Mouse (Mus musculus) forebrain, embryonic 15.5 days (tissue): ENCODE measurements around the gene Oxgr1. TPM values are rescaled to one million over a fixed set of nuclear protein-coding genes. Genes with fewer than 3 reads are reported as not detected.
"Not testable (repeated sequence)": the region's sequence is repeated elsewhere in the genome, so short reads cannot be mapped to it uniquely, and the experiment has no call there.

Experiments used
- ATAC-seq: fragments of 200-750 bp; cut with Nextera tagmentation; replicated peaks from 2 replicates; pipeline ENCODE4 v1.8.0; 2017; ENCODE audit warnings: mild to moderate bottlenecking, moderate TSS enrichment, moderate library complexity
- H3K27ac ChIP-seq: fragments of 300-500 bp; sonication (generic); replicated peaks from 2 replicates; pipeline ENCODE4 v1.5.1; 2015; ENCODE audit warnings: mild to moderate bottlenecking, inconsistent platforms
- H3K27me3 ChIP-seq: fragments of 300-500 bp; sonication (generic); 2 replicates; pipeline ENCODE4 v1.6.1; 2015; ENCODE audit warnings: inconsistent platforms
- H3K36me3 ChIP-seq: fragments of 300-500 bp; sonication (generic); 2 replicates; pipeline ENCODE4 v1.6.1; 2015; ENCODE audit warnings: mild to moderate bottlenecking, inconsistent platforms
- H3K4me1 ChIP-seq: fragments of 300-500 bp; sonication (generic); 2 replicates; pipeline ENCODE4 v1.6.1; 2015; ENCODE audit warnings: inconsistent platforms
- H3K4me2 ChIP-seq: fragments of 300-500 bp; sonication (generic); replicated peaks from 2 replicates; pipeline ENCODE4 v1.6.1; 2015; ENCODE audit warnings: mild to moderate bottlenecking, inconsistent platforms
- H3K4me3 ChIP-seq: fragments of 300-500 bp; sonication (generic); 2 replicates; pipeline ENCODE4 v1.5.1; 2015; ENCODE audit warnings: mild to moderate bottlenecking, inconsistent platforms
- H3K9ac ChIP-seq: fragments of 300-500 bp; sonication (generic); replicated peaks from 2 replicates; pipeline ENCODE4 v1.6.1; 2015; ENCODE audit warnings: mild to moderate bottlenecking, inconsistent platforms
- H3K9me3 ChIP-seq: fragments of 300-500 bp; sonication (generic); 2 replicates; pipeline ENCODE4 v1.6.1; 2016; ENCODE audit warnings: inconsistent platforms
- WGBS: fragments of 180-500 bp; shearing (Covaris S2); methylation state at CpG from one replicate; pipeline ENCODE4 v1.1.7; 2015; ENCODE audit warnings: mixed read lengths; 5-methylcytosine and 5-hydroxymethylcytosine counted together
- polyA plus RNA-seq: library from polyadenylated mRNA; unstranded; fragments of >200 nt; fragmentation: Nextera tagmentation; extraction: Ambion mirVana; gene quantifications from 2 replicates; pipeline ENCODE4 v1.2.1, GENCODE M21; 2015

Gene Oxgr1
- polyA plus RNA-seq, 1 experiment from 2014 or later: not detected

DNA sequence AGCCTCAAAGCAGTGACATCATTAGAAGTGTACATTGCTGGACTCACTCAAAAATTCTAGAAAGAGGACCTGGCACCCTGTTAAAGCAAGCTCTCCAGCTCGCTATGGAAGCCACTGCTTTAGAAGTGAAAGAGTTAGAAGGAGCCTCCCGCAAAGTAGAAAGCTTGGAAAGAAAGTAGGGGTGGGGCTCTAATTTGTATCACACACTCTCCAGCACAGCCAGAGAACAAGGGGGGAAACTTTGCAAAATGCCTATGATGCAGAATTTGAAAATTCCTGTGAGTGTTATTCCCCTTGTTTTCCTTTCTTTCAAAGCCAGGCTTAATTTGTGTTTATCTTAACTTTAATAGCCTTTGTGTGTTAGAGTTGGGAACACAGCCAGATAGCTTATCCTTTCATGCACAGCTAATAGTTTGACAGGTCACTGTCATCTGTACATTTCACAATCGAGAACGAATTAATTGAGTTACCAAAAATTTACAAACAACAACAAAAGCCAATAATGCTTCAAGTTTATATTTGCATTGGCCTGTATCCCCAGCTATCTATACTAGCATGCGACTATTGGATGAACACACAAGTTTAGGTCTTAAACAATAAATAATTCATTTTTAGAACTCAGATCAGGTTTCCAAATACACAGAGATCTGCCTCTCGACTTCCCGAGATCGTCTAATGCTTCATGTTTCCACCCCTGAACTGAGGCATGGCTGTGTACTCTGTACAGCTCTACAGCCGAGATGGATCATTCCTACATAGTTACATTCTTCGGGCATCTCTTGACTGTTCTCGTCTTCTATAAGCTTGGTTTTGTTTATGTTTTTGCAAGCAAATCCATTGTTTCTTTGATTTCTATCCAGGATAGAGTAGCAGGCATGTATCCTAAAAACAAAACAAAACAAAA lies 32.0 kb downstream of the Oxgr1 start:
- no peak overlapping the region for H3K9ac ChIP-seq
- no peak overlapping the region for H3K27ac ChIP-seq
- H3K9me3 ChIP-seq: no peaks in the 10 kb centered on the region
- no peaks in the 10 kb centered on the region for H3K27me3 ChIP-seq
- H3K4me2 ChIP-seq: no peak overlapping the region
- WGBS: 75% methylated on average over 11 of the region's 11 CpGs
- no peak for ATAC-seq
- H3K4me3 ChIP-seq: no peak overlapping the region
- H3K36me3 ChIP-seq: no peaks in the 10 kb centered on the region
- no peaks in the 10 kb centered on the region for H3K4me1 ChIP-seq

GRCm38 (mm10) chr14:120005153-120005552 lies 37.1 kb downstream of the Oxgr1 start:
- Histone ChIP-seq H3K36me3 (no peaks in the 10 kb centered on the region), H3K9me3 (no peaks in the 10 kb centered on the region), H3K4me2 (no peak overlapping the region), H3K9ac (no peak overlapping the region), H3K27ac (no peak overlapping the region), H3K27me3 (no peaks in the 10 kb centered on the region), H3K4me1 (no peaks in the 10 kb centered on the region), H3K4me3 (no peak overlapping the region)
- no peak for ATAC-seq
- 23% methylated on average over 1 of the region's 1 CpGs for WGBS

GRCm38 (mm10) chr14:120003661-120004060 lies 38.6 kb downstream of the Oxgr1 start:
- H3K36me3 ChIP-seq: no peaks in the 10 kb centered on the region
- no peak overlapping the region for H3K4me3 ChIP-seq
- no peak for ATAC-seq
- no peak overlapping the region for H3K27ac ChIP-seq
- no peaks in the 10 kb centered on the region for H3K9me3 ChIP-seq
- no peaks in the 10 kb centered on the region for H3K4me1 ChIP-seq
- H3K9ac ChIP-seq: no peak overlapping the region
- no peaks in the 10 kb centered on the region for H3K27me3 ChIP-seq
- 91% methylated on average over 7 of the region's 7 CpGs for WGBS
- H3K4me2 ChIP-seq: no peak overlapping the region

DNA sequence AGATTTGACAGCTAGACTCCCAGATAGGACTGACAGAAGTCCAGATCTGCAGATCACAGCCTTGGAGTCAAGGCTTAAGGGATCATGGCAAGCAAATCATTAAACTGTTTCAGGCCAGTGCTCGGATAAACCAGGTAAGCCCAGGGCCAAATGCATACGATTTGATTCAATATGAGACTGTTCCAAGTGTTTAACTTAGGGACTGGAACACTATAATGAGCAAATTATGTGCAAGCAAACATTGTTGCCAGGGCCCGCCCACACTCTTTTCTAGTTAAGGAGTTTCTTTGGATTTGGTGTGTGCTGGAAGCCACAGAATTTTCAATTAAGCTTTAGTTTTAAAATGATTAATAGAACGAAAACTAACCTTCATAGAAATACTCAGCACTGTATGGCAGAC lies 39.6 kb downstream of the Oxgr1 start:
- H3K9me3 ChIP-seq: no peaks in the 10 kb centered on the region
- H3K9ac ChIP-seq: no peak overlapping the region
- H3K4me3 ChIP-seq: no peak overlapping the region
- H3K4me1 ChIP-seq: no peaks in the 10 kb centered on the region
- no peaks in the 10 kb centered on the region for H3K27me3 ChIP-seq
- 68% methylated on average over 4 of the region's 4 CpGs for WGBS
- H3K36me3 ChIP-seq: no peaks in the 10 kb centered on the region
- no peak overlapping the region for H3K4me2 ChIP-seq
- no peak for ATAC-seq
- no peak overlapping the region for H3K27ac ChIP-seq

DNA sequence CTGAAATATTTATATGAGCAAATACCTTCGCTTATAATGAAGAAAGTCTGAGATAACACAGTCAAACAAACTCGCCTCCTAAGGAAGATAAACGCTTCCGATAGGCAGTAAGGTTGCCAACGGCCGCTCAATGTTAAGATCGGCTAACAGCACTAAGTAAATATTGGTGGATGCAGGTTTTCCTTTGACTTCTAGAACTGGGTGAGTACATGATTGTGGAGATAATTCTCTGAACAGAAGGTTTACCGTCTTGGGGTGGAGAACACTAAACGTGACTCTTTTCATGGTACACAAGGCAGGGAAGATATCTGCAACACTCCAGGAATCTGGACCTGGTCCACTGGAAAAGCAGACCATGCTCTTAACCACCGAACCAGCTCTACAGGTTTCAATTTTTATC lies 52.6 kb downstream of the Oxgr1 start:
- no peak overlapping the region for H3K9ac ChIP-seq
- 92% methylated on average over 10 of the region's 10 CpGs for WGBS
- no peaks in the 10 kb centered on the region for H3K4me1 ChIP-seq
- H3K4me2 ChIP-seq: no peak overlapping the region
- no peaks in the 10 kb centered on the region for H3K27me3 ChIP-seq
- H3K4me3 ChIP-seq: no peak overlapping the region
- H3K27ac ChIP-seq: no peak overlapping the region
- ATAC-seq: no peak
- no peaks in the 10 kb centered on the region for H3K36me3 ChIP-seq
- H3K9me3 ChIP-seq: no peaks in the 10 kb centered on the region

GRCm38 (mm10) chr14:119988937-119989645 lies 53.1 kb downstream of the Oxgr1 start:
- WGBS: 78% methylated on average over 7 of the region's 7 CpGs
- H3K4me3 ChIP-seq: no peak overlapping the region
- ATAC-seq: no peak

GRCm38 (mm10) chr14:119987257-119987656 lies 55.0 kb downstream of the Oxgr1 start:
- WGBS: 96% methylated on average over 1 of the region's 1 CpGs
- no peak overlapping the region for H3K4me3 ChIP-seq
- no peaks in the 10 kb centered on the region for H3K9me3 ChIP-seq
- H3K9ac ChIP-seq: no peak overlapping the region
- H3K27ac ChIP-seq: no peak overlapping the region
- no peaks in the 10 kb centered on the region for H3K4me1 ChIP-seq
- H3K27me3 ChIP-seq: no peaks in the 10 kb centered on the region
- H3K36me3 ChIP-seq: no peaks in the 10 kb centered on the region
- ATAC-seq: no peak
- H3K4me2 ChIP-seq: no peak overlapping the region

More at GRCm38 (mm10) chr14:119988937-119989645, 53.1 kb downstream of the Oxgr1 start:
- Histone ChIP-seq H3K27me3 (no peaks in the 10 kb centered on the region), H3K4me1 (no peaks in the 10 kb centered on the region), H3K4me2 (no peak overlapping the region), H3K9ac (no peak overlapping the region), H3K36me3 (no peaks in the 10 kb centered on the region), H3K9me3 (no peaks in the 10 kb centered on the region), H3K27ac (no peak overlapping the region)

DNA sequence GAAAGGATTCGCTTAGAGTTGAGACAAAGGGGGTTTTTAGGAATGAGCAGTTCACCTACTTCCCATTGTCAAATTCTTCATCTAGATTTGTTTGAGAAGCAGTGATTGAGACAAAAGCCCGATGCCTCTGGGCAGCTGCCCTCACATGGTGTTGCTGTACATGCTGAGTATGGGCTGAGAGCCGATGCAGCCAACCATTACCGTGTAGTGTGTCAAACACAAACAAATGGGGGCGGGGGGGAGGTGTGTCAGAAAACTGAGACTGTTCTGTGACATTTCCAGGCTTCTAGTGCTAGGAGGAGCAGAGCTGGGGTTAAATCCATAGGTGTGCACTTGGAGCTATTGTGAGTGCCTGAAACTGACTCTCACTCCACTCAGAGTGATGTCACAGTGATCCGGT lies 55.5 kb downstream of the Oxgr1 start:
- no peaks in the 10 kb centered on the region for H3K27me3 ChIP-seq
- H3K36me3 ChIP-seq: no peaks in the 10 kb centered on the region
- H3K4me1 ChIP-seq: no peaks in the 10 kb centered on the region
- no peak overlapping the region for H3K9ac ChIP-seq
- no peaks in the 10 kb centered on the region for H3K9me3 ChIP-seq
- no peak overlapping the region for H3K4me2 ChIP-seq
- no peak overlapping the region for H3K27ac ChIP-seq
- WGBS: 85% methylated on average over 6 of the region's 6 CpGs
- no peak for ATAC-seq
- H3K4me3 ChIP-seq: no peak overlapping the region

- ATAC-seq, H3K27me3 ChIP-seq, H3K4me1 ChIP-seq, H3K4me3 ChIP-seq, H3K27ac ChIP-seq, H3K9me3 ChIP-seq, H3K4me2 ChIP-seq, H3K9ac ChIP-seq, H3K36me3 ChIP-seq: not testable (repeated sequence)
- 85% methylated on average over 7 of the region's 7 CpGs for WGBS
Measured at GRCm38 (mm10) chr14:119986351-119986750, 55.9 kb downstream of the Oxgr1 start.

DNA sequence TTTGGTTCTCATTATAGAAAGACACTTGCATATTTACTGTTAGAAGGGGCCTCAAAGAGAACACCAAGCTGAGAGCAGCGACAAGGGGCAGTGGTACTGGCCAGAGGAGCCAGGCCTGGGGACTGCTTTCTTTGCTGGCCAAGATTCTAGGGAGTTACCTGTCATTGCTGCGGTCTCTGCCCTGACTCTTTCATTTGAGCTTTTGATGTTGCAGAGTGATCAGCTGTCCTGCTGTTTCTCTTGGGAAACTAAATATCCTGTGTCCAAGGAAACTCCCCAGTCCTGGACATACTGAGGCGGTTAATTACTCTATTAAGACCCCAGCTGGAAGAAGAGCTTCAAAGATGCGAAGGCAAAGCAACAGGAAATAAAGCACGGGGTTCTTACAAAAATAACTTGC lies 60.9 kb downstream of the Oxgr1 start:
- WGBS: 24% methylated on average over 5 of the region's 5 CpGs
- Histone ChIP-seq H3K9ac (no peak overlapping the region), H3K4me1 (0 out of 2 replicates have a peak, but pooled peaks cover 4% of the 10 kb centered on the region), H3K36me3 (no peaks in the 10 kb centered on the region), H3K4me3 (no peak overlapping the region), H3K9me3 (no peaks in the 10 kb centered on the region), H3K27me3 (no peaks in the 10 kb centered on the region), H3K27ac (peak overlapping the region; percentile 62), H3K4me2 (no peak overlapping the region)
- ATAC-seq: peak; percentile 24; the same call in 1 of the 2 replicates

GRCm38 (mm10) chr14:119980698-119981235 lies 61.5 kb downstream of the Oxgr1 start:
- H3K9me3 ChIP-seq: no peaks in the 10 kb centered on the region
- no peaks in the 10 kb centered on the region for H3K27me3 ChIP-seq
- H3K27ac ChIP-seq: peak overlapping the region; percentile 62
- no peak overlapping the region for H3K9ac ChIP-seq
- no peak overlapping the region for H3K4me2 ChIP-seq
- 0 out of 2 replicates have a peak, but pooled peaks cover 4% of the 10 kb centered on the region for H3K4me1 ChIP-seq
- H3K36me3 ChIP-seq: no peaks in the 10 kb centered on the region
- WGBS: 42% methylated on average over 6 of the region's 6 CpGs
- H3K4me3 ChIP-seq: no peak overlapping the region
- ATAC-seq: peak; percentile 92
